Mouse (Mus musculus): ENCODE measurements around the gene Ppfibp1. TPM values are rescaled to one million over a fixed set of nuclear protein-coding genes. Genes with fewer than 3 reads are reported as not detected.

The Ppfibp1 gene
- total RNA-seq, 2 experiments from 2014 or later, result 43.5 to 49.8 TPM

DNA sequence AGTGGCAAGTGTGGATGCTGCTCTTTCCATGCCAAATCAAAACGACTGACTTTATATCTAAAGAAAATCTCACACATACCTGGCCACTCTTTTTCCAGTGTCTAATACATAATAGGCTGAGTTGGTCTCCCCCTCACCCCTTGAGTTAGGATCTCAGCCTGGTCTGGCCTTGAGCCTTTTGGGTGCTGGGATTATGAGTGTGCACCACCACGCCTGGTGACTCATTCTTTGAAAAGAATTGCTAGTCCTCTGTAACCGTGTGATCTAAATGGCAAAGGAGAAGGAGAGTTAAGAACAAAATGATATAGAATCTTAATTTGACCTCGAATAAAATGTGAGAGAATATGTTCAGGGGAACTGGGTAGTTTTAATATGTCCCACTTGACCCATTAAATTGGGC lies 129.6 kb downstream of the Ppfibp1 start:
- intact Hi-C loops (cut with DNase I; ENCODE audit: low total_unique reads), result loop anchor here (10.0 kb wide), 2 partner anchors 87 to 227 kb away; no protein-coding TSS in a partner anchor

GRCm38 (mm10) chr6:147018364-147018763 lies 130.1 kb downstream of the Ppfibp1 start:
- intact Hi-C loops (cut with DNase I; ENCODE audit: low total_unique reads), result loop anchor here (10.0 kb wide), 2 partner anchors 86 to 226 kb away; no protein-coding TSS in a partner anchor
- DNase-seq, result no peak

More for the DNA sequence above, 129.6 kb downstream of the Ppfibp1 start:
- DNase-seq, result no peak

DNA sequence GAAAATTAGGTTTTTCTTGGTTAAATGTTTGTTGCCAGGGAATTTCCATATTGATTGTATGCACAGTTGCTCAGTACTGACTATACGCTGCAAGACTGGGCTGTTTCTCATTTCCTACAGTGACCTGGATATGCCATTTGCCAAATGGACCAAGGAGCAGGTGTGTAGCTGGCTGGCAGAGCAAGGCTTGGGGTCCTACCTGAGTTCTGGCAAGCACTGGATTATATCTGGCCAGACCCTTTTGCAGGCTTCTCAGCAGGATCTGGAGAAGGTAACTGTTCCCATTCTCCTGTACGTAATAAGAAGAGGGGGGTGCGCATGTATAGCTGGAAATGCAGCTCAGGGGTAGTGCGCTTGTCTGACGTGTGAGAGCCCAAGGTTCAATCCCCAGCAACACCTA lies 132.9 kb downstream of the Ppfibp1 start:
- DNase-seq, result no peak
- intact Hi-C loops (cut with DNase I; ENCODE audit: low total_unique reads), result no loop called here

GRCm38 (mm10) chr6:147022375-147023132 lies 134.3 kb downstream of the Ppfibp1 start:
- peak; percentile 13 for DNase-seq
- intact Hi-C loops (cut with DNase I; ENCODE audit: low total_unique reads), result no loop called here

DNA sequence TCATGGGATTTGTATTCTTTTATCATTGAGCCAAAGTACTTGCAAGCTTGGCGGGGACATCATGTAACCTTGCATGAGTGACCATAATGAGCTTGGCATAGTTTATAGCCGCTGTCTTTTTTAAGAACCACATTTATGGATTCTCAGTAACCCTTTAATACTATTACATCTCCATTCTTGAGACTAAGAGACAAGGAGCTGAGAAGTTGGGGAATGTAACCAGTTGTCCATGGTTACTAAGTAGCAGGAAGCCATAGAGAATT lies 134.8 kb downstream of the Ppfibp1 start:
- intact Hi-C loops (cut with DNase I; ENCODE audit: low total_unique reads), result no loop called here
- DNase-seq, result no peak

GRCm38 (mm10) chr6:147023568-147023967 lies 135.3 kb downstream of the Ppfibp1 start:
- intact Hi-C loops (cut with DNase I; ENCODE audit: low total_unique reads), result no loop called here
- no peak for DNase-seq

- intact Hi-C loops (cut with DNase I; ENCODE audit: low total_unique reads), result no loop called here
- DNase-seq, result no peak
These were observed 136.5 kb downstream of the Ppfibp1 start for GRCm38 (mm10) chr6:147024761-147025160.

GRCm38 (mm10) chr6:147028396-147028795 lies 140.1 kb downstream of the Ppfibp1 start:
- no peak for DNase-seq
- intact Hi-C loops (cut with DNase I; ENCODE audit: low total_unique reads), result no loop called here

DNA sequence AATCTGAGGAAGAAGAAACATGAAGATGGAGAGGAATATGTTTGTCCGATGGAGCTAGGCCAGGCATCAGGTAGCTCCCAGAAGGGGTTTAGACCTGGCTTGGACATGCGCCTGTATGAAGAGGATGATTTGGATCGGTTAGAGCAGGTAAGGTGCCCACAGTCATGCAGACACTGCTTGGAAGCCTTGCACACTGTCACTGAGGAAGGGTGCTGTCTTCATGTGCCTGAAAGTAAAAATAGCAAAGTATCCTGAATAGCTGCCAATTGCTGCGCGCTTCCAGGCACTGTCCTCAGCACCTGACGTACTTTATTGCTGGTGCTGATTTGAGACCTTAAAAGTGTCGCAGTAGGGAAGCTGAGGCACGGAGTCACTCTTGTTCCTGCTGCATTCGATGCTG lies 141.3 kb downstream of the Ppfibp1 start:
- DNase-seq, result no peak
- intact Hi-C loops (cut with DNase I; ENCODE audit: low total_unique reads), result no loop called here

GRCm38 (mm10) chr6:147030096-147030885 lies 142.0 kb downstream of the Ppfibp1 start:
- DNase-seq, result no peak
- intact Hi-C loops (cut with DNase I; ENCODE audit: low total_unique reads), result no loop called here

- no peak for DNase-seq
- intact Hi-C loops (cut with DNase I; ENCODE audit: low total_unique reads), result no loop called here
These were observed 144.1 kb downstream of the Ppfibp1 start, which contains the start of gene Rep15 for GRCm38 (mm10) chr6:147032303-147032925. Rep15 (plus strand) TSS chr6:147032584.

DNA sequence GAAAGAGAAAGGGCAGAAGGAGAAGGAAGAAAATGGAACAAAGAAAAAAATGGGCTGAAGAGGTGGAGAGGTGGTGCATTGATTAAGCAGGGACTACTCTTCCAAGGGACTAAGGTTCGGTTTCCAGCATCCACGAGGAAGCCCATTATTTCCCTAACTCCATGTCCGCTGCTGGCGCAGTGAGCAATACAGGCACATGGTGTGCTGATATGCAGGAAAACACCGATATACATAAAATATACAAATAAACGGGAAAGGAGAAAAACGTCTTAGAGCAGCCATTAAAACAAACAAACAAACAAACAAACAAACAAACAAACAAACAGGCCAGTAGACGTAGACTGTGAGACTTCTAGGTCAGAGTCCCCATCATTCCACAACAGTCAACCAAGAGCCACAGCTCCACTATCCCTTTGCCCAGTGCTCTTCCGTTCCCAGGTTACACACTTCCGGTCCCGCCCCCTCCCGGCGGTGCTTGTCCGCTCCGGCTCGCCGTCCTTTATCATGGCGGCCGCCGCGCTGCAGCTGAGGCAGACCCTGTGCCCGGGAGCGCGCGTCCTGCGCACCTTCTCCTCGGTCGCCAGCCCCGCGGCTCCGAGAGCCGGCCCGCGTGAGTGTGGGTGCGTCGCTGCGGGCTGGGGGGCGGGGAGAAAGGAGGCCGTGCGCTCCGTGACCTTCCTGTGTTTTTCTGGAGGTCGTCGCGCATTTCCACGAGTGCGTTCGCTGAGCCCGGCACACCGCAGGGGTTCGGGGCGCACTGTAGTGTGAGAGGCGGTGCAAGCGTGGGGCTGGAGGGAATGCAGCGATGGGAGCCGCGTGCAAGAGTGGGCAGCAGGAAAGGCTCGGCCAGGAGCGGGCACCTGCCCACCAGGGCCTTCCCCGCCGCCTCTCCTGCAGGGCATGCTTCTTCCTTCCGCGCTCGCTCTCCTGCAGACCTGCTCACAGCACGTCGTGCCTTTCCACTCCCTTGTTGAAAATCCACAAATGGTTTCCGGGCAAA lies 154.3 kb downstream of the Ppfibp1 start, which contains the start of gene Mrps35:
Mrps35 (plus strand) TSS at position 474 of the 1,000 bp plus-strand sequence.
- intact Hi-C loops (cut with DNase I; ENCODE audit: low total_unique reads), result no loop called here
- peak; percentile 92 for DNase-seq

- intact Hi-C loops (cut with DNase I; ENCODE audit: low total_unique reads), result no loop called here
These were observed 155.3 kb downstream of the Ppfibp1 start for GRCm38 (mm10) chr6:147043633-147044032.

GRCm38 (mm10) chr6:147049239-147049805 lies 161.0 kb downstream of the Ppfibp1 start:
- intact Hi-C loops (cut with DNase I; ENCODE audit: low total_unique reads), result no loop called here
- DNase-seq, result no peak

More at GRCm38 (mm10) chr6:147043633-147044032, 155.3 kb downstream of the Ppfibp1 start:
- no peak for DNase-seq

GRCm38 (mm10) chr6:147051666-147052065 lies 163.4 kb downstream of the Ppfibp1 start:
- intact Hi-C loops (cut with DNase I; ENCODE audit: low total_unique reads), result no loop called here

DNA sequence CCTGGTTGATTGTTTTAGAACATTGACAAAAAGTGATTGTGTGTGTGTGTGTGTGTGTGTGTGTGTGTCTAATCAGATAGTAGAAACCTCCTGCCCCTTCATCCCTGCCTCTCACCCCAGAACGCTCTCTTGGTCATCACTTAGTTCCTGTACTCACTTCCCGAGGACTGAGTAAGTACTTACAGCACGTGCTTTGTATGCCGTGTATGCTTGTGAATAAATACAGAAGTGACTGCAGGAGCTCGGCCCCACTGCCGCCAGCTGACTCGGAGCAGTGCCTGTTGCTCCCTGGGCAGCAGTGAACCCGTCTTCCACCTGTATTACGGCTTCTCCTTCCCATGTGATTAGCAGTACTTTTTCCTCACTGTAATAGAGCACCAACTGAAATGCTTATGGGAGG lies 164.2 kb downstream of the Ppfibp1 start:
- intact Hi-C loops (cut with DNase I; ENCODE audit: low total_unique reads), result no loop called here
- no peak for DNase-seq

More at GRCm38 (mm10) chr6:147051666-147052065, 163.4 kb downstream of the Ppfibp1 start:
- no peak for DNase-seq

DNA sequence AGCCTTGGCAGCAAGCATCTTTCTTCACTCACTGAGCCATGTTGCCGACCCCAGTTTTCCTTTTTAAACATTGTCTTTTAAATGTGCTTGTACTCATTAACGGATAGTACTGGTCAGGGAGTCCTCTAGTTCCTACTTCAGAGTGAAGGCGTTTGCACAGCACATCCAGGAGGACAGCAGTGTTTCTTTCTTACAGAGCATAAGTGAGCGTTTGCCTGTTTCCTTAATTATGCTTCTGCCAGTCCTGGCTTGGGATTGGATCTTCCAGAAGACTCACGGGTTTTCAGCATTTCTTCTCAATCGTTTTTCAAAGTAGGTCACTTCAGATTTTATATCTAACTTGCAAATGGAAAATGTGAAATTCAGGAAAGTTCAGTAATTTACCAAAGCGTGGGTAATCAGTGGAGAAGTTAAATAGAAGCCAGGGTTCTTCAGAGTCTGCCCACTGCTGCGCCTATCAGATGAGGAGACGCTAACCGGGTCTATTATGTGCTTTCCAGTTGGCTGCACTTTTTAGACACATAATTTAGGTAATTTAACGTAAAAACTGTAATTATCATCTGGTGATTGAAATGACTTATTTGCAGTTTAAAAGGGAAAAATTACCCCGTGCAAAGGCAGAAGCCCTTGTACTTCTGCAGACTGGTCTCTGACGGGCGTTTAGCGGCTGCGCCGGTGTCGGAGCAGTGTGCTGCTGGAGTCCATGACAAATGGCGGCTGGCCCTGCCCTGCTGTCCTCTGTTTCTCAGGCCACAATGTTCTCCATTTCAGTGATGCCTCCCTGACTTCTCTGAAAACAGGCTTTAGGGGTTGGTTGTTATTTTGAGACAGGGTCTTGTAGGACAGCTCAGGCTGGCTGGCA lies 165.7 kb downstream of the Ppfibp1 start:
- intact Hi-C loops (cut with DNase I; ENCODE audit: low total_unique reads), result no loop called here
- no peak for DNase-seq

Measured in gastrocnemius, postnatal 14 days (tissue).